ENCODE assay signal across 8 mouse cellular contexts in the genomic region with DNA sequence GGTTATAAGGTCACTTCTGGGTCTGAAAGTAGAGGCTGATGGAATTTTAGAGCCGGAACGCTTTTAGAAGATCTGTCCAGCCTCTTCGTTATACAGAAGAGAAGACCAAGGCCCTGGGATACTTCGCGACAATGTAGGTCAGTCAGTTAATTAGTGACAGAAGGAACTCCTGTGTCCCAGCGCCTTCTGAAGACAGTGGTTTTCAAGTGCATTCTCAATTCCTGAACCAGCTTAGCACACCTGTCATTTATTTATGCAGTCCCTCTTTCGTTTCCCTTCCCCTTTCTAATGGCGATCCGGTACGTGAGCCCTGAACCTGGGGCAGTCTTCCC.
DNase-seq lines count a peak whose midpoint lies in the region; ATAC-seq and TF ChIP-seq lines count a peak whose summit lies in the region.

No protein-coding gene starts in this region.

- H3K27me3 ChIP-seq in E14TG2a.4 (ENCODE audit: insufficient read depth, low read length): no peaks in the 10 kb centered on the region
- H3K27me3 ChIP-seq in forebrain, embryonic 16.5 days (replicated peaks; ENCODE audit: control insufficient read depth, insufficient read depth, low read length): no peaks in the 10 kb centered on the region
- H3K27me3 ChIP-seq in liver, embryonic 16.5 days (ENCODE audit: control insufficient read depth, insufficient read depth, low read depth, low read length): peaks cover 6% of the 10 kb centered on the region

- no peak for TF ChIP-seq CTCF in E14TG2a.4 (conservative IDR thresholded peaks at IDR 0.05; ENCODE audit: low read length)

- H3K9ac ChIP-seq in forebrain, embryonic 16.5 days (replicated peaks; ENCODE audit: low read depth, low read length): peak overlapping the region; percentile 81
- H3K9ac ChIP-seq in liver, embryonic 16.5 days (ENCODE audit: low read depth, low read length): peak overlapping the region; percentile 74

- ATAC-seq in forebrain, embryonic 16.5 days: no peak
- ATAC-seq in liver, embryonic 16.5 days (ENCODE audit: low read depth): no peak

- H3K4me2 ChIP-seq in forebrain, embryonic 16.5 days (ENCODE audit: low read length): peak overlapping the region; percentile 92
- peak overlapping the region; percentile 97 for H3K4me2 ChIP-seq in liver, embryonic 16.5 days (ENCODE audit: low read depth, low read length)

- H3K9me3 ChIP-seq in E14TG2a.4 (ENCODE audit: low read length): no peaks in the 10 kb centered on the region
- H3K9me3 ChIP-seq in forebrain, embryonic 16.5 days (ENCODE audit: control insufficient read depth, low read length): no peaks in the 10 kb centered on the region
- H3K9me3 ChIP-seq in liver, embryonic 16.5 days (replicated peaks; ENCODE audit: control insufficient read depth, low read length): no peaks in the 10 kb centered on the region

- H3K4me1 ChIP-seq in E14TG2a.4 (replicated peaks; ENCODE audit: low read depth, low read length): peaks cover 69% of the 10 kb centered on the region
- H3K4me1 ChIP-seq in forebrain, embryonic 16.5 days (replicated peaks; ENCODE audit: control insufficient read depth, insufficient read depth, low read length): peaks cover 8% of the 10 kb centered on the region; the same call in 1 of the 2 replicates
- peaks cover 10% of the 10 kb centered on the region for H3K4me1 ChIP-seq in liver, embryonic 16.5 days (ENCODE audit: control insufficient read depth, low read depth, low read length)

- peak overlapping the region; percentile 90 for H3K4me3 ChIP-seq in E14TG2a.4 (replicated peaks; ENCODE audit: low read length)
- peak overlapping the region; percentile 78 for H3K4me3 ChIP-seq in forebrain, embryonic 16.5 days (replicated peaks; ENCODE audit: low read length)
- peak overlapping the region; percentile 74 for H3K4me3 ChIP-seq in liver, embryonic 16.5 days (ENCODE audit: low read depth, low read length)

- no peaks in the 10 kb centered on the region for H3K36me3 ChIP-seq in E14TG2a.4 (ENCODE audit: insufficient read depth, low read length)
- no peaks in the 10 kb centered on the region for H3K36me3 ChIP-seq in forebrain, embryonic 16.5 days (ENCODE audit: control insufficient read depth, insufficient read depth)
- no peaks in the 10 kb centered on the region for H3K36me3 ChIP-seq in liver, embryonic 16.5 days (ENCODE audit: control insufficient read depth, insufficient read depth)

- peak; percentile 21 for DNase-seq in heart, adult 8-10 months (ENCODE audit: low spot score)
- no peak for DNase-seq in heart, adult 9 months (ENCODE audit: low spot score in 2 of 2)
- DNase-seq in right cerebral cortex, postnatal 14 days: no peak
- no peak for DNase-seq in layer of hippocampus, postnatal 25 days (ENCODE audit: extremely low spot score in 1 of 2, low spot score in 1 of 2)
- no peak for DNase-seq in adrenal gland, adult 8-10 months

- peak overlapping the region; percentile 42; the same call in 1 of the 2 replicates for H3K27ac ChIP-seq in forebrain, embryonic 16.5 days (ENCODE audit: low read length)
- H3K27ac ChIP-seq in liver, embryonic 16.5 days (ENCODE audit: low read length): peak overlapping the region; percentile 83

- WGBS in forebrain, embryonic 16.5 days: 20% methylated on average over 10 of the region's 10 CpGs
- 30% methylated on average over 10 of the region's 10 CpGs for WGBS in liver, embryonic 16.5 days (ENCODE audit: insufficient replicate concordance)
